Mouse (Mus musculus) ES-Bruce4 (cell line): ENCODE measurements at regions not wholly inside any gene's neighbourhood (a gene's known extent, or its start where the extent isn't known, plus 50 kb on each side); places are given as distances from the start of the nearest gene placed in this dataset.

Experiments
- CTCF ChIP-seq: IDR thresholded peaks from one replicate; pipeline ENCODE4 v1.8.1; 2011; ENCODE audit warnings: low read depth, low read length
- EP300 ChIP-seq: IDR thresholded peaks from 2 replicates; pipeline ENCODE4 v1.6.1; 2011; ENCODE audit warnings: low read depth, low read length; ENCODE audit not compliant: insufficient read depth
- POLR2A ChIP-seq: IDR thresholded peaks from one replicate; pipeline ENCODE4 v1.8.1; 2011; ENCODE audit warnings: low read length; ENCODE audit not compliant: insufficient read depth

- TF ChIP-seq POLR2A (no peak), CTCF (no peak), EP300 (no peak)
These were observed 224.5 kb downstream of the Ankrd16 start for GRCm38 (mm10) chr2:12001938-12002899.
